Mouse (Mus musculus) left cerebral cortex, postnatal 14 days (tissue): ENCODE results near the gene Hira. TPM values are rescaled to one million over a fixed set of nuclear protein-coding genes. Genes with fewer than 3 reads are reported as not detected.
"Not testable (repeated sequence)": the region's sequence is repeated elsewhere in the genome, so short reads cannot be mapped to it uniquely, and the experiment has no call there.

Source experiments
- DNase-seq, 2 experiments: peaks; one replicate each; pipeline ENCODE4 v3.0.0; 2021 to 2022; ENCODE audit warnings: low spot score in 2 of 2, mixed read lengths in 1 of 2
- intact Hi-C: fragments of 180-260 bp; cut with DNase I; formaldehyde crosslinking; loops from one replicate; pipeline ENCODE4 v1.15.1; 2025
- long read RNA-seq, 2 experiments: library from polyadenylated mRNA; stranded (forward); transcript quantifications; one replicate each; pipeline ENCODE4 v2.0.0; 2021
- total RNA-seq, 2 experiments: library from RNA; stranded (reverse); gene quantifications; 2 replicates each; pipeline ENCODE4 v1.2.3; 2021

Gene Hira
- total RNA-seq, result 10 to 100 TPM; 74.4 to 86.5 TPM
- long read RNA-seq, experiment 1, partial matches to known transcripts, result 3 of 3 reads
- long read RNA-seq, experiment 1, other reads (novel, unspliced or antisense), result 0 of 3 reads
- long read RNA-seq, experiment 2, partial matches to known transcripts, result 6 of 9 reads
- long read RNA-seq, experiment 2, other reads (novel, unspliced or antisense), result 3 of 9 reads

GRCm38 (mm10) chr16:18876442-18877308, at the start of gene Hira, which contains the start of gene Mrpl40:
TSS of gene Hira (plus strand) at chr16:18877037.
TSS of gene Mrpl40 (minus strand) at chr16:18876862.
- intact Hi-C loops, result no loop called here
- peak; percentile 90 to 92 for DNase-seq

GRCm38 (mm10) chr16:18828630-18829029, 48.2 kb upstream of the Hira start:
- intact Hi-C loops, result no loop called here
- no peak for DNase-seq

GRCm38 (mm10) chr16:18829102-18829501, 47.7 kb upstream of the Hira start:
- intact Hi-C loops, result no loop called here
- no peak for DNase-seq

GRCm38 (mm10) chr16:18833486-18833885, 43.4 kb upstream of the Hira start:
- DNase-seq, result no peak
- intact Hi-C loops, result no loop called here

- no peak for DNase-seq
- intact Hi-C loops, result no loop called here
Measured at GRCm38 (mm10) chr16:18836073-18836467, 40.8 kb upstream of the Hira start.

- intact Hi-C loops, result no loop called here
Measured at GRCm38 (mm10) chr16:18836468-18837208, 40.2 kb upstream of the Hira start, which contains the start of the genes 2510002D24Rik and Gm28539. TSS of gene 2510002D24Rik (plus strand) at chr16:18836578. TSS of gene Gm28539 (plus strand) at chr16:18836584.

GRCm38 (mm10) chr16:18838346-18838745, 38.5 kb upstream of the Hira start:
- intact Hi-C loops, result no loop called here
- DNase-seq, result no peak

More at GRCm38 (mm10) chr16:18836468-18837208, 40.2 kb upstream of the Hira start, which contains the start of the genes 2510002D24Rik and Gm28539:
- DNase-seq, result peak; percentile 94 to 96

- DNase-seq, result no peak
- intact Hi-C loops, result no loop called here
Measured at GRCm38 (mm10) chr16:18846301-18846820, 30.5 kb upstream of the Hira start.

GRCm38 (mm10) chr16:18849521-18850190, 27.2 kb upstream of the Hira start:
- intact Hi-C loops, DNase-seq: not testable (repeated sequence)

GRCm38 (mm10) chr16:18858551-18858950, 18.3 kb upstream of the Hira start:
- DNase-seq, result peak; percentile 52 to 94
- intact Hi-C loops, result no loop called here

- intact Hi-C loops, result no loop called here
- no peak for DNase-seq
Measured at GRCm38 (mm10) chr16:18860186-18860585, 16.7 kb upstream of the Hira start.

GRCm38 (mm10) chr16:18870495-18870894, 6.3 kb upstream of the Hira start:
- intact Hi-C loops, DNase-seq: not testable (repeated sequence)

GRCm38 (mm10) chr16:18876091-18876441, 771 bp upstream of the Hira start:
- DNase-seq, result no peak
- intact Hi-C loops, result no loop called here

GRCm38 (mm10) chr16:18877386-18878090, 701 bp downstream of the Hira start:
- intact Hi-C loops, result no loop called here
- peak; percentile 40 to 41 for DNase-seq

- intact Hi-C loops, result no loop called here
- peak; percentile 19 to 26 for DNase-seq
Measured at GRCm38 (mm10) chr16:18878091-18878720, 1.4 kb downstream of the Hira start.

- no peak for DNase-seq
- intact Hi-C loops, result no loop called here
Measured at GRCm38 (mm10) chr16:18884044-18884443, 7.2 kb downstream of the Hira start.

GRCm38 (mm10) chr16:18893840-18894372, 17.1 kb downstream of the Hira start:
- DNase-seq, result no peak
- intact Hi-C loops, result no loop called here

- intact Hi-C loops, result no loop called here
- no peak for DNase-seq
Measured at GRCm38 (mm10) chr16:18895249-18895648, 18.4 kb downstream of the Hira start.
